Mouse (Mus musculus) hindbrain, postnatal 0 days (tissue): ENCODE results near the gene Cda. TPM values are rescaled to one million over a fixed set of nuclear protein-coding genes. Genes with fewer than 3 reads are reported as not detected.

Experiments used
- ATAC-seq: fragments of 200-750 bp; cut with Nextera tagmentation; 2 replicates; pipeline ENCODE4 v1.8.0; 2017; ENCODE audit warnings: mild to moderate bottlenecking, moderate TSS enrichment, moderate library complexity
- DNase-seq: peaks from one replicate; pipeline ENCODE4 v3.0.0-alpha.2; 2015; ENCODE audit warnings: low spot score
- H3K27ac ChIP-seq: fragments of 300-500 bp; sonication (generic); 2 replicates; pipeline ENCODE4 v1.5.1; 2014; ENCODE audit warnings: mild to moderate bottlenecking
- H3K27me3 ChIP-seq: fragments of 300-500 bp; sonication (generic); 2 replicates; pipeline ENCODE4 v1.6.1; 2014; ENCODE audit warnings: low read length, mixed read lengths; ENCODE audit not compliant: insufficient read depth
- H3K36me3 ChIP-seq: fragments of 300-500 bp; sonication (generic); 2 replicates; pipeline ENCODE4 v1.6.1; 2014; ENCODE audit warnings: low read length, mixed read lengths; ENCODE audit not compliant: insufficient read depth
- H3K4me1 ChIP-seq: fragments of 300-500 bp; sonication (generic); 2 replicates; pipeline ENCODE4 v1.6.1; 2014; ENCODE audit warnings: antibody characterized with exemption, low read length, mixed read lengths; ENCODE audit not compliant: insufficient read depth
- H3K4me2 ChIP-seq: fragments of 300-500 bp; sonication (generic); 2 replicates; pipeline ENCODE4 v1.6.1; 2014; ENCODE audit warnings: low read depth, mild to moderate bottlenecking, low read length, moderate library complexity, mixed read lengths
- H3K4me3 ChIP-seq: fragments of 300-500 bp; sonication (generic); 2 replicates; pipeline ENCODE4 v1.5.1; 2014; ENCODE audit warnings: low read length
- H3K9ac ChIP-seq: fragments of 300-500 bp; sonication (generic); replicated peaks from 2 replicates; pipeline ENCODE4 v1.6.1; 2014; ENCODE audit warnings: mild to moderate bottlenecking, low read length, moderate library complexity, mixed read lengths
- H3K9me3 ChIP-seq: fragments of 300-500 bp; sonication (generic); 2 replicates; pipeline ENCODE4 v1.6.1; 2016; ENCODE audit warnings: low read length, mixed read lengths
- CTCF ChIP-seq: IDR thresholded peaks from 2 replicates; pipeline ENCODE4 v1.5.1; 2016; ENCODE audit warnings: antibody characterized with exemption, control low read depth, low read depth
- WGBS: fragments of 180-500 bp; shearing (Covaris S2); extraction: QIAGEN DNeasy Blood & Tissue Kit; methylation state at CpG from one replicate; pipeline ENCODE4 v1.1.7; 2014; 5-methylcytosine and 5-hydroxymethylcytosine counted together
- polyA plus RNA-seq: library from polyadenylated mRNA; unstranded; fragments of >200 nt; fragmentation: Nextera tagmentation; extraction: Ambion mirVana; gene quantifications from 2 replicates; pipeline ENCODE4 v1.2.1, GENCODE M21; 2015
- total RNA-seq: library from RNA; depleted of rRNA; stranded (reverse); fragments of >200 nt; gene quantifications from 2 replicates; pipeline ENCODE4 v1.2.3, GENCODE M21; 2014

Cda gene
- total and polyA plus RNA-seq, 2 experiments from 2014 or later = 12.1 to 20.5 TPM

- DNase-seq = no peak
- 87% methylated on average over 11 of the region's 13 CpGs for WGBS
- no peak for ATAC-seq
- Histone ChIP-seq H3K4me3 (no peak overlapping the region), H3K9me3 (no peaks in the 10 kb centered on the region), H3K9ac (no peak overlapping the region), H3K4me2 (no peak overlapping the region), H3K36me3 (no peaks in the 10 kb centered on the region), H3K27ac (no peak overlapping the region), H3K4me1 (no peaks in the 10 kb centered on the region), H3K27me3 (no peaks in the 10 kb centered on the region)
- TF ChIP-seq CTCF = no peak
Measured at GRCm38 (mm10) chr4:138407479-138408194, 39.8 kb upstream of the Cda start.

- WGBS = 3% methylated on average over 2 of the region's 2 CpGs
- ATAC-seq (no peak), DNase-seq (no peak)
- peak; percentile 56 for TF ChIP-seq CTCF
- no peak overlapping the region for H3K9ac ChIP-seq
- H3K9me3 ChIP-seq = no peaks in the 10 kb centered on the region
- no peaks in the 10 kb centered on the region for H3K36me3 ChIP-seq
- no peaks in the 10 kb centered on the region for H3K4me1 ChIP-seq
- no peak overlapping the region for H3K4me2 ChIP-seq
- H3K27me3 ChIP-seq = no peaks in the 10 kb centered on the region
- no peak overlapping the region for H3K4me3 ChIP-seq
- H3K27ac ChIP-seq = no peak overlapping the region
Measured at GRCm38 (mm10) chr4:138404806-138405205, 37.0 kb upstream of the Cda start.

GRCm38 (mm10) chr4:138396711-138397110, 28.9 kb upstream of the Cda start:
- H3K27ac ChIP-seq = 0 out of 2 replicates have a peak overlapping the region, but pooled peaks have one; percentile 27
- peak overlapping the region; percentile 78 for H3K4me2 ChIP-seq
- TF ChIP-seq CTCF = no peak
- 0 out of 2 replicates have a peak overlapping the region, but pooled peaks have one; percentile 71 for H3K9ac ChIP-seq
- no peaks in the 10 kb centered on the region for H3K4me1 ChIP-seq
- 8% methylated on average over 8 of the region's 8 CpGs for WGBS
- no peaks in the 10 kb centered on the region for H3K9me3 ChIP-seq
- DNase-seq (no peak), ATAC-seq (0 out of 2 replicates have a peak, but pooled peaks have one; percentile 21)
- peak overlapping the region; percentile 50 for H3K4me3 ChIP-seq
- H3K27me3 ChIP-seq = peaks cover 25% of the 10 kb centered on the region; the same call in 1 of the 2 replicates
- H3K36me3 ChIP-seq = no peaks in the 10 kb centered on the region

- WGBS = under 1% methylated on average over 45 of the region's 46 CpGs
- Histone ChIP-seq H3K4me1 (no peaks in the 10 kb centered on the region), H3K9me3 (no peaks in the 10 kb centered on the region), H3K9ac (peak within 1 kb of the TSS; percentile 71), H3K4me2 (peak within 1 kb of the TSS; percentile 78), H3K27me3 (peaks cover 25% of the 10 kb centered on the region; the same call in 1 of the 2 replicates), H3K36me3 (no peaks in the 10 kb centered on the region), H3K27ac (peak within 1 kb of the TSS; percentile 64), H3K4me3 (peak within 1 kb of the TSS; percentile 50)
- TF ChIP-seq CTCF = no peak
- peak; percentile 82 for DNase-seq
- ATAC-seq = peak; percentile 84
Measured at GRCm38 (mm10) chr4:138395971-138396645, 28.3 kb upstream of the Cda start, which contains the start of gene Fam43b. Gene Fam43b, minus strand, starts transcription at chr4:138396528.

GRCm38 (mm10) chr4:138395087-138395970, 27.5 kb upstream of the Cda start:
- no peaks in the 10 kb centered on the region for H3K36me3 ChIP-seq
- ATAC-seq = peak; percentile 66
- peak; percentile 74 for DNase-seq
- no peaks in the 10 kb centered on the region for H3K4me1 ChIP-seq
- 1% methylated on average over 86 of the region's 103 CpGs for WGBS
- peaks cover 25% of the 10 kb centered on the region; the same call in 1 of the 2 replicates for H3K27me3 ChIP-seq
- peak overlapping the region; percentile 78 for H3K4me2 ChIP-seq
- H3K27ac ChIP-seq = peak overlapping the region; percentile 64
- TF ChIP-seq CTCF = no peak
- H3K9ac ChIP-seq = peak overlapping the region; percentile 71
- peak overlapping the region; percentile 50 for H3K4me3 ChIP-seq
- H3K9me3 ChIP-seq = no peaks in the 10 kb centered on the region

- no peak overlapping the region for H3K27ac ChIP-seq
- no peaks in the 10 kb centered on the region for H3K36me3 ChIP-seq
- no peaks in the 10 kb centered on the region for H3K4me1 ChIP-seq
- H3K4me3 ChIP-seq = peak overlapping the region; percentile 50
- no peak for DNase-seq
- WGBS = 54% methylated on average over 7 of the region's 7 CpGs
- peak overlapping the region; percentile 78 for H3K4me2 ChIP-seq
- H3K9ac ChIP-seq = 0 out of 2 replicates have a peak overlapping the region, but pooled peaks have one; percentile 6
- H3K9me3 ChIP-seq = no peaks in the 10 kb centered on the region
- peaks cover 25% of the 10 kb centered on the region; the same call in 1 of the 2 replicates for H3K27me3 ChIP-seq
- no peak for ATAC-seq
- no peak for TF ChIP-seq CTCF
Measured at GRCm38 (mm10) chr4:138393703-138394102, 25.9 kb upstream of the Cda start.
